Mouse (Mus musculus): Measurements from ENCODE around the gene Rfng.
"Not testable (repeated sequence)": the region's sequence is repeated elsewhere in the genome, so short reads cannot be mapped to it uniquely, and the experiment has no call there.

The Rfng gene

GRCm38 (mm10) chr11:120784064-120784791 is at the start of gene Rfng, which contains the start of gene Gps1:
Rfng (minus strand) TSS chr11:120784207.
Gps1 (plus strand) TSS chr11:120784272.
- DNase-seq (ENCODE audit: low read depth): peak; percentile 78

DNA sequence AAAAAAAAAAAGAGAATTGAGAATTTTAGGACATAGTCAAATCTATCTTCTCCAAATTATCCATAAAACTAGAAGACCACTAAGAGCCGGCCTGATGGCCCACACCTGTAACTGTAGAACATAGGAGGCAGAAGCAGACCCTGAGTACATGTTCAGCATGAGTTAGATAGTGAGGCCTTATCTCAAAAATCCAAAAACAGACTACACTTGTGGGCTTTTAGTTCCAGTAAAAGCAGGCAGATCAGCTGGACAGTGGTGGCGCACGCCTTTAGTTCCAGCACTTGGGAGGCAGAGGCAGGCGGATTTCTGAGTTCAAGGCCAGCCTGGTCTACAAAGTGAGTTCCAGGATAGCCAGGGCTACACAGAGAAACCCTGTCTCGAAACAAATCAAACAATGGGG is 49.0 kb upstream of the Rfng start:
- DNase-seq (ENCODE audit: low read depth): not testable (repeated sequence)

- DNase-seq (ENCODE audit: low read depth): no peak
Measured at GRCm38 (mm10) chr11:120831659-120832440, 47.8 kb upstream of the Rfng start.

GRCm38 (mm10) chr11:120830686-120831085 is 46.7 kb upstream of the Rfng start:
- DNase-seq (ENCODE audit: low read depth): no peak

- no peak for DNase-seq (ENCODE audit: low read depth)
Measured at GRCm38 (mm10) chr11:120829757-120830532, 45.9 kb upstream of the Rfng start.

- no peak for DNase-seq (ENCODE audit: low read depth)
Measured at GRCm38 (mm10) chr11:120828416-120828815, 44.4 kb upstream of the Rfng start.

GRCm38 (mm10) chr11:120826016-120826953 is 42.3 kb upstream of the Rfng start:
- no peak for DNase-seq (ENCODE audit: low read depth)

DNA sequence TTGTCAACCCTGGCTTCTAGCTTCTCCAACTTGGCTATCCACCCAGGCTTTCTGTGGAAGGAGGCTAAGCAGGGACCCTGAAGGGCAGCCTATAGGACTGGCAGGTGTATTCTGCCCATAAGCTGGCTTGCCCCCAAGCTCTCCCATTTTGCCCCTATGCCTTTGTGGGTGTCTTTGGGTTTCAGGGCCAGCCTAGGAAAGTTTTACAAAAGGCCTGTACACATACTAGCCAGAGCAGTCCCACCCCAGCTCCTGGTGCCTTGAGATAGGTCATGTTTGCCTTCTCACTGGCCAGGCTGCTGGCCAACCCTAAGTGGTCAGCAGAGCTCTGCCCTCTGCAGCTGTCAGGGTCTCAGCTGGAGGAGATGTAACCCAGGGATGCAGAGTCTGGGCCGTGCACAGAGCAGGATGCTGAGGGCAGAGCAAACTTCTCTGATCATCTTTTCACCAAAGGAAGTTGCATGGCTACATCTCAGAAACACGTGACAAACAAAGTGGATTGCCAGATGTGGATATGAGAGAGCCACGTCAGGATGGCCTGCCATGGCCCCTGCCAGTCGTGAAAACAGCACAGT is 41.4 kb upstream of the Rfng start:
- peak; percentile 67 for DNase-seq (ENCODE audit: low read depth)

DNA sequence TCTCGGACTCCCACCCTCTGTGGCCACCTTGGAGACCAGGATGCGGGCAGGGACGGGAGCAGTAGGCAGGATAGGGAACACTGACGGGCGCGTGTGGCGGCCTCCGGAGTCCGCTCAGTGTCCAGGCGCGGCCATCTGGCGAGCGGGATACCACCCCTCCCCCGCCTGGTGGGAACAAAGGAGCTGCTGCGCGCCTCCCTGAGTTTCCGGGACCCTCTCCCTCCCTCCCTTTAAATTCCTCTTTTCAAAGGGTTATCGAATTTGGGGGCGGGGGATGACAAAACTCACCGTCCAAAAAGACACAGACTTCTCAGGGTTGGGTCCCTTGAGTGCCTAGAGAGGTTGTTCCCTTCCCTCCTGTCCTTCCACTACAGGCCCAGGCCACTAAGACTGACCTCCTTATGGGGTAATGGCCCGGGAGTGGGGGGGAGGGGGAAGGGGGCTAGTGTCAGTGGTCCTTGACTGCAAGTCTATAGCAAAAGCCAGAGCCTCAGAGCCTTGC is 40.8 kb upstream of the Rfng start:
- DNase-seq (ENCODE audit: low read depth): no peak

GRCm38 (mm10) chr11:120823956-120824786 is 40.2 kb upstream of the Rfng start, which contains the start of gene Fasn:
Fasn (minus strand) TSS chr11:120824547.
- peak; percentile 96 for DNase-seq (ENCODE audit: low read depth)

DNA sequence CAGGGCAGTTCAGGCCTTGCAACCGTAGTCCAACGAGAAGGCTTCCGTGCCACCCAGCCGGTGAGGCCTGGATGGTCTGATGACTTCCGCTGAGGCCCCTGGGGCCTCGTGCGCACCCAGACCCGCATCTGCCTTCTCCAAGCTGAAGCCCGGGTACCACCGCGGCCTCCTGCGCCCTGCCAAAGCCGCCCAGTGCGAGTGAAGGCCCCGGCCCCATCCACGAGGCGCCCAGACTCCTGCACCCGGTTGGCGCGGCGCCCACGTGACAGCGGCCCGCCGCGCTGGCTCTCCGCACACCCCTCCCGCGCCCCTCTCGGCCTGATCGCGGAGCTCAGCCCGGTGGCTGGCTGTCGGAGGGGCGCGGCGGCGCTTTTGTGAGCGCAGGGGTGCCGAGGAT is 39.5 kb upstream of the Rfng start:
- DNase-seq (ENCODE audit: low read depth): no peak

GRCm38 (mm10) chr11:120822831-120823550 is 39.0 kb upstream of the Rfng start:
- DNase-seq (ENCODE audit: low read depth): peak; percentile 37

DNA sequence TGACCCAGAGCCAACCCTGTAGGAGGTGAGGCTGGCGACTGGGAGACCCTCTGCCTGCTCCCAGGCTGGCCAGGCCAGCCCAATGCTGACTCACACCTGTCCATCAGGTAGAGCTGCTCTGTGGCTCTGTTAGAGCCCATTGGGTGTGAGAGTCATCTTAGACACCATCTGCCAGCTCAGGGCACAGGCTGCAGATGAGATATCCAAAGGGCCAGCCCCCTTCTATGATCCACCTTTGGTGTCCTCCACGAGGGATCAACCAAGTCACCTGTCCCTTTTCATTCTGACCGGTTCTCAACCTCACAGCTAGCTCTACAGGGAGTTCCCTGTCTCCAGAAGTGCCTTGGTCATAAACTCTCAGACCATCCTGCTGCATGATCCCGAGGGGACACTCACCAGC is 38.3 kb upstream of the Rfng start:
- no peak for DNase-seq (ENCODE audit: low read depth)

GRCm38 (mm10) chr11:120821076-120821922 is 37.3 kb upstream of the Rfng start:
- DNase-seq (ENCODE audit: low read depth): no peak

DNA sequence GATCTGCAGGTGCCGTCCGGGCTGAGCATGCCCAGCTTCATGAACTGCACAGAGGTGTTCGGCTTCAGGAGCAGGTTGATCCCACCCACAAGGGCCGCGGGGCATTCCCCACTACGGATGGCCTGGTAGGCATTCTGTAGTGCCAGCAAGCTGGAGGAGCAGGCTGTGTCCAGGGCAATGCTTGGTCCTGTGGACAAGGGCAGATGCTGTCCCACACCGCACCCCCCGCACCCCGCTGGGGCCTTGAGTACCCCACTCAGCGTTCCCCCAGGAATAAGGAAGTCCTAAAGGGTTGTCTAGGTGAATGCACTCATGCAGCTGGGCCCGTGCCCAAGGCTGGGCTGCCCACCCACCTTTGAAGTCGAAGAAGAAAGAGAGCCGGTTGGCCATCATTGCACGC is 36.5 kb upstream of the Rfng start:
- no peak for DNase-seq (ENCODE audit: low read depth)

- no peak for DNase-seq (ENCODE audit: low read depth)
Measured at GRCm38 (mm10) chr11:120819556-120819955, 35.5 kb upstream of the Rfng start.

DNA sequence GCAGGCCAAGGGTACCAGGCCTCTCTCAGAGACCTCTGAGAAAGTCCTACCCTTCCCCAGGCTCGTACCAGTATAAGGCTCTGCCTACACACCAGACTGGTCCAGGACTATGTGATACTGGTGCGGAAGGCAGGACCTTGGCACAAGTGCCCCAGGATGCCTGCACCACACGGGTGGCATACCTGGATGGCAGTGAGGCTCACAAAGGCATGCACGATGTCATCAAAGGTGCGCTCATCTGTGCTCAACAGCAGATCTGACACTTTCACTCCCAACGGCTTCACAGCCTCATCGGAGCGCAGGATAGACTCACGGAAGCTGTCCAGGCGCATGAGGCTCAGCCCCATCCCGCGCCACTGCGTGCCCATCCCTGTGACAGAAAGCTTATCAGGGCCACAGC is 34.2 kb upstream of the Rfng start:
- no peak for DNase-seq (ENCODE audit: low read depth)

DNA sequence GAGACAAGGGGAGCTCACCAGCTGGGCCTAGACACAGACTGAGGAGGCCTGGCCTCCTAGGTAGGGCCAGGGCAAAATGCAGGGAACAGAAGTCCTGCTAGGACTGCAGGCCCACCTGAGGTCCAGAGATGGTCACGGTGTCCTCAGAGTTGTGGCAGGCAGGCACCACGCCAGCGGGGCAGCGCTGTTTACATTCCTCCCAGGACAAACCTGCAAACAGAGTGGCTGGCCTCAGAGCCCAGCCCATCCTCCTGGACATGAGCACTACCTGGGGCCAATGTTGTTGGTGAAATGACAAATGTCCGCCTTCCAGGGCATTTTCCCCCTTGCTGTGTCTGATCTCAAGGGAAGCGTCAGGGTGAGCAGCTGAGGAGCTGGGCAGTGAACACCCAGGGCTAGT is 33.4 kb upstream of the Rfng start:
- DNase-seq (ENCODE audit: low read depth): no peak

All from naive thymus-derived CD4-positive, alpha-beta T cell, adult 2 months (primary cell).